Mouse (Mus musculus): ENCODE results near the gene Galr2.

- TF ChIP-seq TCF12 (IDR thresholded peaks at IDR 0.05; ENCODE audit: insufficient read depth, poor library complexity, severe bottlenecking) (no peak), POLR2A (IDR thresholded peaks at IDR 0.05; ENCODE audit: insufficient read length, low read depth) (no peak), CEBPB (IDR thresholded peaks at IDR 0.05; ENCODE audit: insufficient read depth, poor library complexity, severe bottlenecking) (no peak), TCF3 (IDR thresholded peaks at IDR 0.05; ENCODE audit: insufficient read length, low read depth) (no peak), E2F4 (IDR thresholded peaks at IDR 0.05; ENCODE audit: insufficient read depth) (no peak), USF1 (IDR thresholded peaks at IDR 0.05; ENCODE audit: low read depth) (no peak)
These were observed 12.4 kb upstream of the Galr2 start for GRCm38 (mm10) chr11:116268313-116268712.
